Mouse (Mus musculus) cerebellum, adult 2 months (tissue): ENCODE measurements around the gene Kcnj8.

Experiments
- CTCF ChIP-seq: fragments of 200-500 bp; IDR thresholded peaks from 2 replicates; pipeline ENCODE4 v1.5.1; 2011; ENCODE audit warnings: low read depth, mild to moderate bottlenecking, control low read depth, low read length, moderate library complexity, borderline replicate concordance; ENCODE audit not compliant: insufficient read depth
- POLR2A ChIP-seq: fragments of 200-500 bp; IDR thresholded peaks from 2 replicates; pipeline ENCODE4 v1.6.1; 2011; ENCODE audit warnings: low read length, control low read depth, borderline replicate concordance; ENCODE audit not compliant: insufficient read depth

- TF ChIP-seq CTCF, result no peak
- TF ChIP-seq POLR2A, result no peak
Observed at GRCm38 (mm10) chr6:142607080-142607479, 35.7 kb upstream of the Kcnj8 start.
